Mouse (Mus musculus): ENCODE data around the gene Casc3.
A peak's percentile ranks its signal among the peaks of the same experiment; 100 is the strongest.

Casc3 gene

DNA sequence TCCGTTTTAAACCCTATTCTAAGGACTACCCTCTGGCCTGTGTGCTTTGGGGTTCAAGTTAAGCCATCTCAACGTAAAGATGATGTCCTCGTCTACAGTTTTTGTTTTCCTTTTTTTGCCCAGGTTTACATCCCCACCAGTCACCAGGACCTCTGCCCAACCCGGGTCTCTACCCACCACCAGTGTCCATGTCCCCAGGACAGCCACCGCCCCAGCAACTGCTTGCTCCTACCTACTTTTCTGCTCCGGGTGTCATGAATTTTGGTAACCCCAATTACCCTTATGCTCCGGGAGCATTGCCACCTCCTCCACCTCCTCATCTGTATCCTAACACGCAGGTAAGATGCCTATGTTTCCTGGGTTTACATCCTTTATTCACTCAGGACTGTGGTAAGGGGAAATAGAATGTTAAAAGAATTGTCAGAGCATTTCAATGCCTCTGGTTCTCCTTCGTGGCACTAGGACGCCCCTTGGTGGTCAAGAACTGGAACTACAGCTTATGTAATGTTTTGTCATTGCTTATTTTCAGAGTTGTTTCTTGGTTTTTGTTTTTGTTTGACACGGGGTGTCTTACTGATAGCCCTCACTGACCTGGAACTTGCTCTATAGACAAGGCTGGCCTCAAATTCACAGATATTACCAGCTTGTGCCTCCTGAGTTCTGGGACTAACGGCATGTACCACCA, 24.5 kb downstream of the Casc3 start:
- peak in 1 of 2 experiments; percentile 77 for DNase-seq (ENCODE audit: inconsistent age in 2 of 2, low spot score in 1 of 2)

DNA sequence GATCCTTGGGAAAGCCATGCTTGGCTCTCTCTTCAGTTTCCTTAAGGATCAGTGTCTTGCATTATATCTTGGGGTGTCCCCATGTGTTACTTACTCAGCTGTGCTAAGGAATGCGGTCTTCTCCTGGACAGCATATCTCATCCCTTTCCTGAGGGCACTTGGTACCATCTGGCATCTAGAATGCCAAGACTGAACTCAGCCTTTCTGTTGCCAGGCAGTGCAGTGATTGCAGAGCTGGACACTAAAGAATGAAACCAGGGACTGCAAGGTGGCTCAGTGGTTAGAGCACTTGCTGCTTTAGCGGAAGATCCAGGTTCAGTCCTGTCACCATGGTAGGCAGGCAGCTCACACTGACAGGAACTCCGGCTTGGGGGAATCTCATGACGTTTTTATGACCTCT, 25.2 kb downstream of the Casc3 start:
- no peak for DNase-seq (ENCODE audit: inconsistent age in 2 of 2, low spot score in 1 of 2)

DNA sequence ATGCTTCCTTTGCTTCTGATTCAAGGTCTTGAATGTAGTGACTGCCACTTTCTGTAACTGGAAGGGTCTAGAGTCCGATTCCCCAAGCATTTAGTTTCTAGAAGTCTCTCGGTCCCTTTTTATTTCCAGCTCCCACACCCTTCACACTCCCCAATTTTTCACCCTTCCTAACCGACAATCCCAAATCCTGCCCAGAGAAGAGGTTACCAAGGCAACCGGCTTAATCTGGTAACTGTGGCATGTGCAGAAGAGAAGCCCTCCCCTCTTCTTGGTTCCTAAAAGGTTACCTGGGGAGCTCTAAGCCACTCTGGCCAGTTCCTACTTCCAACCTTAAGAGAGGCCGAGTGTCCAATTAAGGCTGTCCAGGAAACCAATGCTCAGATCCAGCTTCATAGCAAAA, 30.6 kb downstream of the Casc3 start:
- no peak for DNase-seq (ENCODE audit: inconsistent age in 2 of 2, low spot score in 1 of 2)

DNA sequence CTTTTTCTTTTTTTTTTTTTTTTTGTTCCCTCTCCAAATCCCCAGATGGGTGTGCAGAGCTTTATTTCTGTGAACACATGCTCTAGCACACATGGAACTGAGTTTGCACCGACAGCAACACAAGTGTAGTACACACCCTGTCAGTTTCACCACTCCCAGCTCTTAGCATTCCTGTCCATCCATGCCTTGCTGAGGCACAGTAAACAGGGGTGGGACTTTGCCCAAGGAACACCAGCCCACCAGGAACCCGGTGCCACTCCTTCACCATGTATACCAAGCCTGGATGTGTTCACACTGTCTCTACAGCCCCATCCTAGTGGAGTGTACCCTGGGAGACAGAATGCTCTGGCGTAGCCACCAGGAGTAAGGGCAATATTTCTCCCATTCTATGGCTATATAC, 31.0 kb downstream of the Casc3 start:
- no peak for DNase-seq (ENCODE audit: inconsistent age in 2 of 2, low spot score in 1 of 2)

DNA sequence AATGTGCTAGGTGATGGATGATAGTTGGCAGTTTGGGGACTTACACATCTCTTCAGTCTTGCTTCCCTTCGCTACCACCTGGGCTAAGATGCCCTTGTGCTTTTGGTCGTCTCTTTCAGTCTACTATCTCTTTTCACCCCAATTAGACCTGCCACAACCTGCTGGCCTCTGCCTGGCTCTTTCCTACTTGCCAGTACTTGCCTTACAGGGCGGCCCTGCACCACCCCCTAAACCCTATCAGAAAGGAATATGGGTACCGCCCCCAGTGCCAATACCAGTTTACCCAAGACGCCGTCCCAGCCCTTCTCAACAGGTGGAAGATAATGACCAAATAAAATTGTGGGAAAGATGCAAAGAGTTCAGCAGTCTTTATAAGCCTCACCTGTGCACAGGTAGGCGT, 31.4 kb downstream of the Casc3 start:
- DNase-seq (ENCODE audit: inconsistent age in 2 of 2, low spot score in 1 of 2) = no peak

- peak; percentile 85 to 96 for DNase-seq (ENCODE audit: inconsistent age in 2 of 2, low spot score in 1 of 2)
Observed at GRCm38 (mm10) chr11:98836651-98837141, 32.0 kb downstream of the Casc3 start, which contains the start of gene Rapgefl1. Gene Rapgefl1 (plus strand): TSS chr11:98836785.

- DNase-seq (ENCODE audit: inconsistent age in 2 of 2, low spot score in 1 of 2) = peak in 1 of 2 experiments; percentile 37
Observed at GRCm38 (mm10) chr11:98837231-98837704, 32.6 kb downstream of the Casc3 start.

DNA sequence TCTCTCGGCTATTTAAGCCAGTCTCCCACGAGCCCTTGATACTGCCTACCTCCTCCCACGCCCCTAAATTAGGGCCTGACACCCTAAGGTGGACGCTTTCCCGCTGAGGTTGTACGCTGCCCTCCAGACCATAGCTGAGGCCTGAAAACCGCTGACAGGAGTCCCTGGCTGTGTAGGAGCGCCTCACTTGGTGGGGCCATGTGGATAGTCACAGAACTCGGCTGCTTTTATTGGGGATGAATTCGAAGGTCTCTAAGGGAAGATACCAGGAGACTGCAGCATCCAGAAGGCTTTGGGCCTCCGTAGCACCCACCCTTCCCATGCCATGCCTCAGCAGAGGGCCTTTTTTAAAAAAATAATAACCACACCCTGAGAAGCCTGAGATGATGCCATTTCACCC, 33.2 kb downstream of the Casc3 start:
- no peak for DNase-seq (ENCODE audit: inconsistent age in 2 of 2, low spot score in 1 of 2)

DNA sequence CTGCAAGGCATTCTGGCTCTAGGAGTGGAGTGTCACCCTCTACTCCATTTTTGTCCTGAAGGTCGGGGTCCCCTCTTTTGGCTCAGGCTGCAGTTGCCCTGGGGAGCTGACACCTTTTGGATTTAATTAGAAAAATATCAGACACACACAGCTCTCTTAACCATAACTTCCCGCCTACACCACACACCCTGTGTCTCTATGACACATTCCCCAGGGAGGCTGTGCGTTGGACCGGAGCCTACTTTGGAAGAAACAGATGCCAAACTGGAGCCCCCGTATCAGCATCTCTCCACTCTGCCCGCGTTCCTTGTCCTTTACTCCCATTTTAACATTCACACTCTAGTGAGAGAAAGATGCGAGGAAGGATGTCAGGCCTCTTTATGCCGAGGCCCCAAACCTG, 33.8 kb downstream of the Casc3 start:
- DNase-seq (ENCODE audit: inconsistent age in 2 of 2, low spot score in 1 of 2) = no peak

DNA sequence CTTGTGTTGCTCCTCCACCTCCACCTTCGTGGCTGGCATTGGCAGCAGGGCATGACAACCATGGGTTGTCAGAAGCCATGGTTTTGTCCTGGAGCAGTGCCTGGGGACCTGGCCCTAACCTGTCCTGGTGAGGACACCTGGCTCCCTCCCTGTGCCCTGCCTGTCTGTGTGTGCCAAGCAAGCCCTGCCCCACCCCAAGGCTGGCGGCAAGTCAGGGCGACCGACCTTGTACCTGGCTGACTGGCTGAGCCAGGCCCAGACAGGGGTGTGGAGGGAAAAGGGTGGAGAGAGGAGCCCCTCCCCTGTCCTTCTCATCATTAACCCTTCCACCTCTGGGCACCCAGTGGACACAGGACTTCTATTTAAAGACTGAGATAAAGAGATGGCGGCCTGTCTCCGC, 34.7 kb downstream of the Casc3 start:
- no peak for DNase-seq (ENCODE audit: inconsistent age in 2 of 2, low spot score in 1 of 2)

GRCm38 (mm10) chr11:98839897-98840296, 35.2 kb downstream of the Casc3 start:
- no peak for DNase-seq (ENCODE audit: inconsistent age in 2 of 2, low spot score in 1 of 2)

GRCm38 (mm10) chr11:98846016-98846415, 41.3 kb downstream of the Casc3 start:
- DNase-seq (ENCODE audit: inconsistent age in 2 of 2, low spot score in 1 of 2) = no peak

DNA sequence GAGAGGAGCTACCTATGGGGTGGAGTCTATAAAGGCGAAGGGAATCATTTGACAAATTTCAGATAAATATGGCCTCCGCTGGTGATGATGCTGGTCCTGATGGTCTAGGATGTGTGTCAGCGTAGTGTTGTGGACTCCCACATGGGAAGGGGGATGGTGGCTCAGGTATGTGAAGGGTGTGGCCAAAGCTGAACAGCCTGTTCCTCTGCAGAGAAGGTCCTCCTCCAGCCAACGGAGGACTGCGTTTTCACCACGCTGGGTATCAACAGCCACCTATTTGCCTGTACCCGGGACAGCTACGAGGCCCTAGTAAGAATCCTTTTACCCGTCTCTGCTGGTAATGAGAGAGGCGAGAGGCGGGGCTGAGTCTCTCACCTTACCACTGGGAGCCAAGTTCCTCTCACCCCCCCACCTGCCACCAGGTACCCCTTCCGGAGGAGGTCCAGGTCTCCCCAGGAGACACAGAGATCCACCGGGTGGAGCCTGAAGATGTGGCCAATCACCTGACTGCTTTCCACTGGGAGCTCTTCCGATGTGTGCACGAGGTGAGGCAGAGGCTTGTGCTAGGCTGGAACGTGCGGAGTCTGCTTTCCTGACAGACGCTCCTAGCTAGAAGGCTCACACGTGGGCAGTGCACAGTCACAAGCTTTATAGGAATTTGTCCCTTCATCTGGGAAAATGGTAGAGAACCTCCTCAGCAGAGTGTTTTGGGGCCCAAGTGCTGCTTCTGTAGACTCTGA, 42.3 kb downstream of the Casc3 start:
- no peak for DNase-seq (ENCODE audit: inconsistent age in 2 of 2, low spot score in 1 of 2)

DNA sequence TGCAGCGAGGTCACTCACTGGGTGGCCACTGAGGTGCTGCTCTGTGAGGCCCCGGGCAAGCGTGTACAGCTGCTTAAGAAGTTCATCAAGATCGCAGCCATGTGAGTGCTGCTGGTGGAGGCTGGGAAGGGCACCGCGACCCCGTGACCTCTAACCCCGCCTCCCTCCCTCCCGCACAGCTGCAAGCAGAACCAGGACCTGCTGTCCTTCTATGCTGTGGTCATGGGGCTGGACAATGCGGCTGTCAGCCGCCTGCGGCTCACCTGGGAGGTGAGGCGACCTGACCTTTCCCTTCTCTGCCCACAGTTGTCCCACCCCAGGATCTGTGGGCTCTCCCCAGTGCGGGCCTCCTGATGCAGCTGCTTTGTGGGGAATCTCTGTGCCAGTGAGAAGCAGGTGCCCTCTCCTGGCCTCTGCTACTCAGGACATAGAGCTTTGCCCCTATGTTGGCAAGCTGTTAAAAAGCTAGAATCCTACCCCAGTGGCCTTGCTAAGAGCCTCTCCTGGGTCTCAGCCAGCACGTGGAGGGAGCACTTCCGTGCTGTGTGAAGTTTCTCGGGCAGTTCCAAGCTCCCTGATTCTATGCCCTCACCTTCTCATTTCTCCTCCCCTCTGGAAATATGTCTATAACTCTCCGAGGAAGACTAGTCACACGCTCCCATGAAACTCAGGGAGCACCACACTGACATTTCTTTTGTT, 44.6 kb downstream of the Casc3 start:
- no peak for DNase-seq (ENCODE audit: inconsistent age in 2 of 2, low spot score in 1 of 2)

- DNase-seq (ENCODE audit: inconsistent age in 2 of 2, low spot score in 1 of 2) = no peak
Observed at GRCm38 (mm10) chr11:98850100-98851093, 45.7 kb downstream of the Casc3 start.

DNA sequence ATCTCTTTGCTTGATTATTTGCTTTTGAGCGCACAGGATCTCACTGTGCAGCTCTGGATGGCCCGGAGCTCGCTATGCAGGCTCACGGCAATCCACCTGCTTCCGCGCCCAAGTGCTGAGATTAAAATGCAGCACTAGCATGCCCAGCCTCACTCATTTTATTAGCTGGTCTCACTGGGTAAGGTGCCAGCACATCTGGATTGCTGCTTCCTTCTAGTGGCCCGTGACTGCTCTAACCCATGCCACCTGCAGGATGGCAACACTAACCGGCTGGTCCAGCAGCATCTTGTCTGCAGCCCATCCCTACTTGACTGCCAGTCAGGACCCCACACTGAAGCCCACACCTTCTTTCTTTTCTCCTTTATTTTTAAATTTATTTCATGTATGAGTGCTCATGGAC, 49.4 kb downstream of the Casc3 start:
- no peak for DNase-seq (ENCODE audit: inconsistent age in 2 of 2, low spot score in 1 of 2)

- no peak for DNase-seq (ENCODE audit: inconsistent age in 2 of 2, low spot score in 1 of 2)
Observed at GRCm38 (mm10) chr11:98854659-98855058, 50.0 kb downstream of the Casc3 start.

DNA sequence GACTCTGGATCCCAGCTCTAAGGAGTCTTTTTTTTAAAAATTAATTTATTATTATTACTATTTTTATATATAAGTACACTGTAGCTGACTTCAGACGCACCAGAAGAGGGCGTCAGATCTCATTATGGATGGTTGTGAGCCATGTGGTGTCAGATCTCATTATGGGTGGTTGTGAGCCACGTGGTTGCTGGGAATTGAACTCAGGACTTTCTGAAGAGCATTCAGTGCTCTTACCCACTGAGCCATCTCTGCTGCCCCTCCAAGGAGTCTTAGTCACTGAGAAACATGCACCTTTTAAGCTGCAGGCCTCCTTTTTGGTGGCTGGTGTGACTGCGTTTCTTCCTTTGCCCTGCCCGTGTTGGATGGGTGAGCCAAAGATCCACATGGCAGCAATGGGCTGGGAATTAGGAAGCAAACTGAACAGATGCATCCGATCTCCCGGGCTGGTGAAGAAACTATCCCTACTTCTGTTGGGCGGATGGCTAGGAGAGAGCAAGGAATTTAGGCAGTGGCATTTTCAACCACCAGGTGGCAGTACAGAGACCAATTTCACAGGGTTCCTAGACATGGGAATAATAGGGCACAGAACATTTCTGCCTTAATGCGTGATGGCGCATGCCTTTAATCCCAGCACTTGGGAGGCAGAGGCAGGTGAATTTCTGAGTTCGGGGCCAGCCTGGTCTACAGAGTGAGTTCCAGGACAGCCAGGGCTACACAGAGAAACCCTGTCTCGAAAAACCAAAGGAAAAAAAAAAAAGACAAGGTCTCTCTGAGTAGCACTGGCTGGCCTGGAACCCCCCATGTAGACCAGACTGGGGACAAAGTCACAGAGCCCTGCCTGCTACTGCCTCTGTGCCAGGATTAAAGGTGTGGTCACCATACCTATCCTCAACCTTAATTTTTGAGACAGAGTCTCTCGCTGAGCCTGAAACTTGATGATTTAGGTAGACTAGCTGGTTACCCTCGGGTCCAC, 54.3 kb downstream of the Casc3 start:
- DNase-seq (ENCODE audit: inconsistent age in 2 of 2, low spot score in 1 of 2) = peak; percentile 85 to 96

GRCm38 (mm10) chr11:98863028-98863750, 58.5 kb downstream of the Casc3 start, which contains the start of gene Wipf2:
Gene Wipf2 (plus strand): TSS chr11:98863638.
- DNase-seq (ENCODE audit: inconsistent age in 2 of 2, low spot score in 1 of 2) = peak; percentile 96 to 98

All from adrenal gland, adult (tissue).